21 mouse cellular contexts compared by ENCODE assay signal in genomic region chr5:142459834-142460233, GRCm38 (mm10). TPM values are rescaled to one million over a fixed set of nuclear protein-coding genes. Genes with fewer than 3 reads are reported as not detected.
DNase-seq lines count a peak whose midpoint lies in the region; ATAC-seq and TF ChIP-seq lines count a peak whose summit lies in the region.
"Had no signal": no experiment of that assay in that cellular context is flagged by ENCODE, and none has a peak within 500 bp of the region (broad histone marks: within the 10 kb centered on the region; RNA-seq: fewer than 3 reads in every experiment).

No protein-coding gene starts in this region.

- DNase-seq in hindbrain, embryonic 10.5 days (ENCODE audit: low spot score) = no peak
- no peak for DNase-seq in limb, embryonic 10.5 days (ENCODE audit: low spot score)
- DNase-seq in embryonic facial prominence, embryonic 14.5 days (ENCODE audit: low spot score) = no peak
- DNase-seq in yolk sac, embryonic 10.5 days (ENCODE audit: low spot score) = no peak
- DNase-seq in kidney, adult 2 months = no peak
- DNase-seq: adrenal gland, adult 2 months; adrenal gland, postnatal 25 days; cerebellum, adult 2 months; cerebellum, postnatal 10 days; embryo, embryonic 11 days; gastrocnemius, postnatal 10 days; heart, postnatal 36 days had no signal

- TF ChIP-seq POLR2A in bone marrow macrophage, adult 2 months (IDR thresholded peaks at IDR 0.05; ENCODE audit: borderline replicate concordance, low read depth, low read length) = no peak
- TF ChIP-seq POLR2A in kidney, adult 2 months (IDR thresholded peaks at IDR 0.05; ENCODE audit: low read depth, low read length) = no peak

- ATAC-seq in hindbrain, embryonic 16.5 days = no peak
- no peak for ATAC-seq in limb, embryonic 13.5 days (ENCODE audit: low FRiP score, low read depth)
- ATAC-seq in embryonic facial prominence, embryonic 14.5 days (ENCODE audit: low read depth) = no peak
- ATAC-seq: forebrain, embryonic 16.5 days had no signal

- peaks cover 25% of the 10 kb centered on the region for H3K4me1 ChIP-seq in hindbrain, embryonic 10.5 days (replicated peaks)
- peaks cover 12% of the 10 kb centered on the region for H3K4me1 ChIP-seq in hindbrain, embryonic 16.5 days (ENCODE audit: control insufficient read depth, insufficient read depth, low read depth, low read length)
- H3K4me1 ChIP-seq in limb, embryonic 13.5 days = peaks cover 11% of the 10 kb centered on the region
- H3K4me1 ChIP-seq in limb, embryonic 10.5 days = peaks cover 22% of the 10 kb centered on the region
- H3K4me1 ChIP-seq in bone marrow macrophage, adult 2 months (ENCODE audit: control insufficient read depth, insufficient read depth, low read length) = peaks cover 47% of the 10 kb centered on the region
- peaks cover 4% of the 10 kb centered on the region for H3K4me1 ChIP-seq in embryonic facial prominence, embryonic 14.5 days (ENCODE audit: control insufficient read depth, insufficient read depth, low read length)
- H3K4me1 ChIP-seq in kidney, adult 2 months (ENCODE audit: control insufficient read depth, insufficient read depth, low read length) = 0 out of 2 replicates have a peak, but pooled peaks cover 5% of the 10 kb centered on the region

- TF ChIP-seq CTCF in bone marrow macrophage, adult 2 months (IDR thresholded peaks at IDR 0.05; ENCODE audit: low read depth, low read length) = no peak
- no peak for TF ChIP-seq CTCF in kidney, adult 2 months (conservative IDR thresholded peaks at IDR 0.05; ENCODE audit: insufficient read depth, insufficient read length, low read depth, low read length)

- 84% methylated on average over 5 of the region's 5 CpGs for WGBS in hindbrain, embryonic 10.5 days
- whole genome bisulfite sequencing in hindbrain, embryonic 16.5 days = 65% methylated on average over 5 of the region's 5 CpGs
- WGBS in limb, embryonic 13.5 days = 76% methylated on average over 5 of the region's 5 CpGs
- 81% methylated on average over 5 of the region's 5 CpGs for WGBS in limb, embryonic 10.5 days
- 68% methylated on average over 5 of the region's 5 CpGs for WGBS in embryonic facial prominence, embryonic 14.5 days
- WGBS in kidney, adult 2 months = 74% methylated on average over 5 of the region's 5 CpGs

- H3K4me2 ChIP-seq in hindbrain, embryonic 16.5 days (ENCODE audit: low read length) = no peak overlapping the region
- H3K4me2 ChIP-seq in limb, embryonic 13.5 days (replicated peaks) = no peak overlapping the region
- no peak overlapping the region for H3K4me2 ChIP-seq in embryonic facial prominence, embryonic 14.5 days (ENCODE audit: low read depth, low read length)
- H3K4me2 ChIP-seq: embryonic facial prominence, embryonic 12.5 days; heart, embryonic 13.5 days; hindbrain, embryonic 12.5 days had no signal

- no peak overlapping the region for H3K9ac ChIP-seq in hindbrain, embryonic 16.5 days (ENCODE audit: low read depth, low read length)
- H3K9ac ChIP-seq in limb, embryonic 13.5 days = peak overlapping the region; percentile 19; the same call in 1 of the 2 replicates
- H3K9ac ChIP-seq in embryonic facial prominence, embryonic 14.5 days (ENCODE audit: low read depth, low read length) = no peak overlapping the region
- H3K9ac ChIP-seq: embryonic facial prominence, embryonic 12.5 days; heart, embryonic 13.5 days; hindbrain, embryonic 12.5 days had no signal

- peaks cover 68% of the 10 kb centered on the region for H3K36me3 ChIP-seq in hindbrain, embryonic 10.5 days
- H3K36me3 ChIP-seq in hindbrain, embryonic 16.5 days (ENCODE audit: control insufficient read depth, insufficient read depth, low read length) = peaks cover 24% of the 10 kb centered on the region
- peaks cover 64% of the 10 kb centered on the region for H3K36me3 ChIP-seq in limb, embryonic 13.5 days
- H3K36me3 ChIP-seq in limb, embryonic 10.5 days = peaks cover 66% of the 10 kb centered on the region
- H3K36me3 ChIP-seq in embryonic facial prominence, embryonic 14.5 days (ENCODE audit: control insufficient read depth, insufficient read depth, low read length) = peaks cover 66% of the 10 kb centered on the region
- 0 out of 2 replicates have a peak, but pooled peaks cover 2% of the 10 kb centered on the region for H3K36me3 ChIP-seq in kidney, adult 2 months (ENCODE audit: control insufficient read depth, insufficient read depth, low read length)

- no peaks in the 10 kb centered on the region for H3K9me3 ChIP-seq in hindbrain, embryonic 10.5 days
- no peaks in the 10 kb centered on the region for H3K9me3 ChIP-seq in hindbrain, embryonic 16.5 days (ENCODE audit: control insufficient read depth, low read length)
- H3K9me3 ChIP-seq in limb, embryonic 13.5 days = no peaks in the 10 kb centered on the region
- no peaks in the 10 kb centered on the region for H3K9me3 ChIP-seq in limb, embryonic 10.5 days (replicated peaks)
- H3K9me3 ChIP-seq in embryonic facial prominence, embryonic 14.5 days (ENCODE audit: control insufficient read depth, low read length) = no peaks in the 10 kb centered on the region
- H3K9me3 ChIP-seq: embryonic facial prominence, embryonic 12.5 days; forebrain, embryonic 10.5 days; heart, embryonic 13.5 days; hindbrain, embryonic 12.5 days had no signal

- H3K27me3 ChIP-seq in hindbrain, embryonic 10.5 days (ENCODE audit: insufficient read depth, poor library complexity, severe bottlenecking) = no peaks in the 10 kb centered on the region
- no peaks in the 10 kb centered on the region for H3K27me3 ChIP-seq in hindbrain, embryonic 16.5 days (replicated peaks; ENCODE audit: control insufficient read depth, insufficient read depth, low read length)
- H3K27me3 ChIP-seq in limb, embryonic 13.5 days = no peaks in the 10 kb centered on the region
- H3K27me3 ChIP-seq in limb, embryonic 10.5 days (ENCODE audit: low read depth, poor library complexity, severe bottlenecking) = no peaks in the 10 kb centered on the region
- no peaks in the 10 kb centered on the region for H3K27me3 ChIP-seq in embryonic facial prominence, embryonic 14.5 days (replicated peaks; ENCODE audit: control insufficient read depth, insufficient read depth, low read length)
- H3K27me3 ChIP-seq in kidney, adult 2 months (replicated peaks; ENCODE audit: control insufficient read depth, insufficient read depth, low read length) = no peaks in the 10 kb centered on the region
- H3K27me3 ChIP-seq: embryonic facial prominence, embryonic 12.5 days; heart, embryonic 13.5 days; hindbrain, embryonic 12.5 days had no signal

- 0 out of 2 replicates have a peak overlapping the region, but pooled peaks have one; percentile 35 for H3K27ac ChIP-seq in hindbrain, embryonic 10.5 days
- H3K27ac ChIP-seq in hindbrain, embryonic 16.5 days (ENCODE audit: low read depth, low read length) = no peak overlapping the region
- no peak overlapping the region for H3K27ac ChIP-seq in limb, embryonic 13.5 days
- H3K27ac ChIP-seq in limb, embryonic 10.5 days = no peak overlapping the region
- peak overlapping the region; percentile 93 for H3K27ac ChIP-seq in bone marrow macrophage, adult 2 months (ENCODE audit: insufficient read depth, low read depth, low read length)
- H3K27ac ChIP-seq in embryonic facial prominence, embryonic 14.5 days (replicated peaks; ENCODE audit: low read depth, low read length) = peak overlapping the region; percentile 71; the same call in 1 of the 2 replicates
- no peak overlapping the region for H3K27ac ChIP-seq in kidney, adult 2 months (ENCODE audit: insufficient read depth, low read depth, low read length)
- H3K27ac ChIP-seq: embryonic facial prominence, embryonic 12.5 days; heart, embryonic 13.5 days; hindbrain, embryonic 12.5 days had no signal

- H3K4me3 ChIP-seq in hindbrain, embryonic 10.5 days = no peak overlapping the region
- H3K4me3 ChIP-seq in hindbrain, embryonic 16.5 days (ENCODE audit: low read length) = no peak overlapping the region
- H3K4me3 ChIP-seq in limb, embryonic 13.5 days = no peak overlapping the region
- no peak overlapping the region for H3K4me3 ChIP-seq in limb, embryonic 10.5 days
- no peak overlapping the region for H3K4me3 ChIP-seq in bone marrow macrophage, adult 2 months (ENCODE audit: insufficient read depth, low read length)
- no peak overlapping the region for H3K4me3 ChIP-seq in embryonic facial prominence, embryonic 14.5 days (ENCODE audit: low read depth, low read length)
- no peak overlapping the region for H3K4me3 ChIP-seq in kidney, adult 2 months (ENCODE audit: insufficient read depth, low read depth, low read length)
- H3K4me3 ChIP-seq: embryonic facial prominence, embryonic 12.5 days; erythroblast, embryonic 14.5 days; forebrain, embryonic 10.5 days; heart, embryonic 13.5 days; hindbrain, embryonic 12.5 days had no signal

RNA-seq across cellular contexts. Expression of gene Ap5z1, which starts 3.9 kb away (rescaled TPM):
- polyA plus RNA-seq in hindbrain, embryonic 10.5 days (2016; fragmentation: Nextera tagmentation; extraction: Ambion mirVana) = 13.5 and 16.9 TPM in 2 replicates
- 12.3 and 13.7 TPM in 2 replicates for polyA plus RNA-seq in hindbrain, embryonic 16.5 days (2015; fragmentation: Nextera tagmentation; extraction: Ambion mirVana)
- 7.9 and 8.1 TPM in 2 replicates for polyA plus RNA-seq in limb, embryonic 13.5 days (2015; fragmentation: Nextera tagmentation; extraction: Ambion mirVana)
- polyA plus RNA-seq in limb, embryonic 10.5 days (2016; fragmentation: Nextera tagmentation; extraction: Ambion mirVana) = 11.2 and 16.2 TPM in 2 replicates
- 28.9 and 29.1 TPM in 2 replicates for polyA plus RNA-seq in bone marrow macrophage, adult 2 months (2012; ENCODE audit: insufficient read depth, insufficient read length, missing spikeins)
- 8.7 and 10.6 TPM in 2 replicates for polyA plus RNA-seq in embryonic facial prominence, embryonic 14.5 days (2014; fragmentation: Nextera tagmentation; extraction: Ambion mirVana)
- polyA plus RNA-seq in kidney, adult 2 months (2012; rRNA removed) = 37.4 and 45.6 TPM in 2 replicates

RNA-seq across cellular contexts. Expression of gene Foxk1, which starts 58.5 kb away (rescaled TPM):
- polyA plus RNA-seq in hindbrain, embryonic 10.5 days (2016; fragmentation: Nextera tagmentation; extraction: Ambion mirVana) = 5.2 and 5.5 TPM in 2 replicates
- 3.1 and 5.1 TPM in 2 replicates for polyA plus RNA-seq in hindbrain, embryonic 16.5 days (2015; fragmentation: Nextera tagmentation; extraction: Ambion mirVana)
- 6.3 and 6.6 TPM in 2 replicates for polyA plus RNA-seq in limb, embryonic 13.5 days (2015; fragmentation: Nextera tagmentation; extraction: Ambion mirVana)
- 3.5 and 4.5 TPM in 2 replicates for polyA plus RNA-seq in limb, embryonic 10.5 days (2016; fragmentation: Nextera tagmentation; extraction: Ambion mirVana)
- polyA plus RNA-seq in bone marrow macrophage, adult 2 months (2012; ENCODE audit: insufficient read depth, insufficient read length, missing spikeins) = 16.2 and 18.2 TPM in 2 replicates
- polyA plus RNA-seq in embryonic facial prominence, embryonic 14.5 days (2014; fragmentation: Nextera tagmentation; extraction: Ambion mirVana) = 5.6 and 7.5 TPM in 2 replicates
- polyA plus RNA-seq in kidney, adult 2 months (2012; rRNA removed) = 11.6 and 12.4 TPM in 2 replicates

Comparison
In these comparisons a context has a peak if more than half of its experiments do, and no peak if none do; other contexts are left out.
1. H3K27ac ChIP-seq: peak in hindbrain, embryonic 10.5 days (single experiment), bone marrow macrophage, adult 2 months (single experiment) and embryonic facial prominence, embryonic 14.5 days (single experiment); none in hindbrain, embryonic 16.5 days (single experiment), limb, embryonic 13.5 days (single experiment), limb, embryonic 10.5 days (single experiment) and kidney, adult 2 months (single experiment).